Mouse (Mus musculus): Measurements from ENCODE around the gene Sept4. TPM values are rescaled to one million over a fixed set of nuclear protein-coding genes. Genes with fewer than 3 reads are reported as not detected.

Gene Sept4
- polyA plus RNA-seq, 1 experiment = 25.7 TPM

- WGBS = 94% methylated on average over 7 of the region's 7 CpGs
- Histone ChIP-seq H3K27me3 (ENCODE audit: control insufficient read depth, insufficient read depth, low read length) (no peaks in the 10 kb centered on the region), H3K27ac (ENCODE audit: insufficient read depth, low read length) (no peak overlapping the region), H3K36me3 (ENCODE audit: control insufficient read depth, insufficient read depth, low read length) (peaks cover 60% of the 10 kb centered on the region), H3K4me1 (ENCODE audit: control insufficient read depth, insufficient read depth, insufficient read length) (no peaks in the 10 kb centered on the region), H3K4me3 (ENCODE audit: extremely low read depth, insufficient read depth, insufficient read length) (no peak overlapping the region)
- TF ChIP-seq POLR2A (IDR thresholded peaks at IDR 0.05; ENCODE audit: low read depth, low read length) (no peak), CTCF (IDR thresholded peaks at IDR 0.05; ENCODE audit: extremely low read depth, insufficient read depth, insufficient read length, insufficient replicate concordance) (no peak)
- no peak for DNase-seq (ENCODE audit: low read depth in 1 of 2, low spot score in 2 of 2)
Observed at GRCm38 (mm10) chr11:87613972-87614371, 45.3 kb downstream of the Sept4 start.

DNA sequence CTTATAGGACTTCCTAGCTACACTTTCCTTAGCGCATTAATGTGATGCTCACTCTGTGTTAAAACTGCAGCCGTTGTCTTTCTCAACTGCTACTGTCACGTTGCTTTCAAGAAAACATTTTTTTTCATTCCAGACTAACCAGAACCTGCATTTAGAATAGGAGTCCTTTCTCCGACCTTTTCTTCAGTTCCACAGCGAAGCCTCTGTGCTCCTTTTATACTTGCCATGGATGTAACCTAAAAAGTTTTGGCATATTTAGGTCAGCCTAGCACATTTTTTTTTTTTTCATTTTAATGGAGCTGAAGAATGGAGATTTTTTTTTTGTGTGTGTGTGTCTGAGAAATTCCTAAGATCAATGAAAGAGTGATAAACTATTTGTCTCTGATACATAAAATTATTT is 46.8 kb downstream of the Sept4 start:
- 90% methylated on average over 5 of the region's 5 CpGs for WGBS
- H3K27ac ChIP-seq (ENCODE audit: insufficient read depth, low read length) = no peak overlapping the region
- no peak for DNase-seq (ENCODE audit: low read depth in 1 of 2, low spot score in 2 of 2)
- H3K27me3 ChIP-seq (ENCODE audit: control insufficient read depth, insufficient read depth, low read length) = no peaks in the 10 kb centered on the region
- TF ChIP-seq POLR2A (IDR thresholded peaks at IDR 0.05; ENCODE audit: low read depth, low read length) (no peak), CTCF (IDR thresholded peaks at IDR 0.05; ENCODE audit: extremely low read depth, insufficient read depth, insufficient read length, insufficient replicate concordance) (no peak)
- no peaks in the 10 kb centered on the region for H3K4me1 ChIP-seq (ENCODE audit: control insufficient read depth, insufficient read depth, insufficient read length)
- peaks cover 57% of the 10 kb centered on the region for H3K36me3 ChIP-seq (ENCODE audit: control insufficient read depth, insufficient read depth, low read length)
- H3K4me3 ChIP-seq (ENCODE audit: extremely low read depth, insufficient read depth, insufficient read length) = no peak overlapping the region

DNA sequence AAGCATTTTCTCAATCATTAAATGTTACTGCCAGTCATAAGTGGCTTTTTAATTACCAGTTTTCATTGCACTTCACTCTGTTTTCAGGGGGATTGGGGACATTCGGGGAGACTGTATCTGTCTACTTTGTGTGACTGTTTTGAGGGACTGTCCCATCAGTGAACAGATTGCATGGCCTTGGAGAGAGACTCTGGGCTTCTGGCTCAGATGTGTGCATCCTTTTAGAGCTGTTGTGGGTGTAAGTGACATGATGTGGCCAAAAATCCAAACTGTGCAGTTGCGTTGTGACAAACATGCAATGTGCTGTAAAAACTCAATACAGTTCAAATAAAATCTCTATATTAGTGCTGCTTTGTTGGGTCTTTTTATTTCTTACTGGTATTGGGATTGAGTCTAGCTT is 47.2 kb downstream of the Sept4 start:
- Histone ChIP-seq H3K4me3 (ENCODE audit: extremely low read depth, insufficient read depth, insufficient read length) (no peak overlapping the region), H3K27ac (ENCODE audit: insufficient read depth, low read length) (no peak overlapping the region), H3K4me1 (ENCODE audit: control insufficient read depth, insufficient read depth, insufficient read length) (no peaks in the 10 kb centered on the region), H3K36me3 (ENCODE audit: control insufficient read depth, insufficient read depth, low read length) (peaks cover 54% of the 10 kb centered on the region), H3K27me3 (ENCODE audit: control insufficient read depth, insufficient read depth, low read length) (no peaks in the 10 kb centered on the region)
- TF ChIP-seq CTCF (IDR thresholded peaks at IDR 0.05; ENCODE audit: extremely low read depth, insufficient read depth, insufficient read length, insufficient replicate concordance) = no peak
- TF ChIP-seq POLR2A (IDR thresholded peaks at IDR 0.05; ENCODE audit: low read depth, low read length) = no peak
- 96% methylated on average over 2 of the region's 2 CpGs for WGBS
- DNase-seq (ENCODE audit: low read depth in 1 of 2, low spot score in 2 of 2) = no peak

- H3K4me1 ChIP-seq (ENCODE audit: control insufficient read depth, insufficient read depth, insufficient read length) = no peaks in the 10 kb centered on the region
- peaks cover 45% of the 10 kb centered on the region for H3K36me3 ChIP-seq (ENCODE audit: control insufficient read depth, insufficient read depth, low read length)
- no peaks in the 10 kb centered on the region for H3K27me3 ChIP-seq (ENCODE audit: control insufficient read depth, insufficient read depth, low read length)
- TF ChIP-seq POLR2A (IDR thresholded peaks at IDR 0.05; ENCODE audit: low read depth, low read length) = no peak
- no peak for TF ChIP-seq CTCF (IDR thresholded peaks at IDR 0.05; ENCODE audit: extremely low read depth, insufficient read depth, insufficient read length, insufficient replicate concordance)
- no peak within 1 kb of the TSS for H3K27ac ChIP-seq (ENCODE audit: insufficient read depth, low read length)
- no peak for DNase-seq (ENCODE audit: low read depth in 1 of 2, low spot score in 2 of 2)
- WGBS = 97% methylated on average over 67 of the region's 69 CpGs
- H3K4me3 ChIP-seq (ENCODE audit: extremely low read depth, insufficient read depth, insufficient read length) = no peak within 1 kb of the TSS
Observed at GRCm38 (mm10) chr11:87616790-87617474, 48.2 kb downstream of the Sept4 start, which contains the start of gene Hsf5. TSS of gene Hsf5 (plus strand) at chr11:87617164.

DNA sequence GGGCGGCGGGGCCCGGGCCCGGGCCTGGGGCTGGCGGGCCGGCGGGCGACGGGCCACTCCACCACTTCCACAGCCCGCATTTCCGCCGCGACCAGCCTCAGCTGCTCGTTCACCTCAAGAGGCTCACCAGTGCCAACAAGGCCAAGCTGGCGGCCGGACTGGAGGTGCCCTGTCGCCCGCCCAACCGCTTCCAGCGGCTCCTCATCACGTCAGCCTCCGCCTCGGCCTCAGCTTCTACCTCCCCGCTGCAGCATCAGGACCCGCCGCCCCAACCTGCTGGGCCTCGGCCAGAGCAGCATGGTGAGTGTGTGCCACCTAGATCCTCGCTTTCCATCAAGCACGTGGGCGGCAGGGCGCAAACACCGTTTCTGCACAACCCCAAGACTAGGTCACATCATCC is 48.9 kb downstream of the Sept4 start:
- no peak for DNase-seq (ENCODE audit: low read depth in 1 of 2, low spot score in 2 of 2)
- no peak for TF ChIP-seq POLR2A (IDR thresholded peaks at IDR 0.05; ENCODE audit: low read depth, low read length)
- TF ChIP-seq CTCF (IDR thresholded peaks at IDR 0.05; ENCODE audit: extremely low read depth, insufficient read depth, insufficient read length, insufficient replicate concordance) = no peak
- H3K4me1 ChIP-seq (ENCODE audit: control insufficient read depth, insufficient read depth, insufficient read length) = no peaks in the 10 kb centered on the region
- WGBS = 98% methylated on average over 32 of the region's 32 CpGs
- H3K36me3 ChIP-seq (ENCODE audit: control insufficient read depth, insufficient read depth, low read length) = peaks cover 39% of the 10 kb centered on the region
- H3K27me3 ChIP-seq (ENCODE audit: control insufficient read depth, insufficient read depth, low read length) = no peaks in the 10 kb centered on the region
- H3K27ac ChIP-seq (ENCODE audit: insufficient read depth, low read length) = no peak overlapping the region
- H3K4me3 ChIP-seq (ENCODE audit: extremely low read depth, insufficient read depth, insufficient read length) = no peak overlapping the region

DNA sequence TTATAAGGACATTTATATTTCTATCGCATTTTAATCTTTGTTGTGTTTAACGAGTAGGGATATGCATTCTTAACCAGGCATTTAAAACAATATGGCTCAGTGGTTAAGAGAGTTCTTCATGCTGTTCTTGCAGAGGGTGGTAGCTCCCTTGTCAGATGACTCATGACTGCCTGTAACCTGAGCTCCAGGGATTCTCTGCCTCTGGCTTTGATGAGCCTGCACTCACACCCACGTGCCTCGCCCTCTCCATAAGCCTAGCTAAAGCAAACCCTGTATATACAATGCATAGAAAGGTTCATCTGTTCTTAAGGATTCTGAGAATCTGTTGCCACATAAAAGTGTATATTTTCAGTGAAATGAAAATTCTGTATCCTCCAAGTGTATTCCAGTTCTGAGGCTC is 54.5 kb downstream of the Sept4 start:
- H3K27ac ChIP-seq (ENCODE audit: insufficient read depth, low read length) = no peak overlapping the region
- 92% methylated on average over 4 of the region's 4 CpGs for WGBS
- TF ChIP-seq CTCF (IDR thresholded peaks at IDR 0.05; ENCODE audit: extremely low read depth, insufficient read depth, insufficient read length, insufficient replicate concordance) (no peak), POLR2A (IDR thresholded peaks at IDR 0.05; ENCODE audit: low read depth, low read length) (no peak)
- no peaks in the 10 kb centered on the region for H3K4me1 ChIP-seq (ENCODE audit: control insufficient read depth, insufficient read depth, insufficient read length)
- no peak for DNase-seq (ENCODE audit: low read depth in 1 of 2, low spot score in 2 of 2)
- H3K36me3 ChIP-seq (ENCODE audit: control insufficient read depth, insufficient read depth, low read length) = peaks cover 4% of the 10 kb centered on the region; the same call in 1 of the 2 replicates
- no peak overlapping the region for H3K4me3 ChIP-seq (ENCODE audit: extremely low read depth, insufficient read depth, insufficient read length)
- no peaks in the 10 kb centered on the region for H3K27me3 ChIP-seq (ENCODE audit: control insufficient read depth, insufficient read depth, low read length)

- DNase-seq (ENCODE audit: low read depth in 1 of 2, low spot score in 2 of 2) = peak; percentile 15 to 37
- no peaks in the 10 kb centered on the region for H3K27me3 ChIP-seq (ENCODE audit: control insufficient read depth, insufficient read depth, low read length)
- no peaks in the 10 kb centered on the region for H3K4me1 ChIP-seq (ENCODE audit: control insufficient read depth, insufficient read depth, insufficient read length)
- TF ChIP-seq CTCF (IDR thresholded peaks at IDR 0.05; ENCODE audit: extremely low read depth, insufficient read depth, insufficient read length, insufficient replicate concordance) (peak; percentile 72; the same call in 1 of the 2 replicates), POLR2A (IDR thresholded peaks at IDR 0.05; ENCODE audit: low read depth, low read length) (no peak)
- no peaks in the 10 kb centered on the region for H3K36me3 ChIP-seq (ENCODE audit: control insufficient read depth, insufficient read depth, low read length)
- no peak overlapping the region for H3K4me3 ChIP-seq (ENCODE audit: extremely low read depth, insufficient read depth, insufficient read length)
- no peak overlapping the region for H3K27ac ChIP-seq (ENCODE audit: insufficient read depth, low read length)
- WGBS = 12% methylated on average over 10 of the region's 10 CpGs
Observed at GRCm38 (mm10) chr11:87629859-87630258, 61.2 kb downstream of the Sept4 start.
